Mouse (Mus musculus) CH12.LX (cell line): ENCODE data around the gene Cd33.

ENCODE experiments used
- CTCF ChIP-seq, 2 experiments: IDR thresholded peaks in 1 of 2; conservative IDR thresholded peaks in 1 of 2; 2 replicates each; pipeline ENCODE4 v1.5.1; 2011 to 2012; ENCODE audit warnings: low read depth in 2 of 2, low read length in 2 of 2, improper control_type of control experiment in 1 of 2, inconsistent platforms in 1 of 2, mild to moderate bottlenecking in 1 of 2, moderate library complexity in 1 of 2
- EP300 ChIP-seq: IDR thresholded peaks from 2 replicates; pipeline ENCODE4 v1.6.1; 2011; ENCODE audit warnings: low read length, improper control_type of control experiment
- MAZ ChIP-seq: IDR thresholded peaks from 2 replicates; pipeline ENCODE4 v1.6.1; 2012; ENCODE audit warnings: low read depth, mild to moderate bottlenecking, inconsistent platforms, low read length, improper control_type of control experiment, moderate library complexity
- MEF2A ChIP-seq: IDR thresholded peaks from 2 replicates; pipeline ENCODE4 v1.6.1; 2014; ENCODE audit warnings: low read depth, mild to moderate bottlenecking, inconsistent platforms, low read length, improper control_type of control experiment, borderline replicate concordance
- POLR2A ChIP-seq: IDR thresholded peaks from 2 replicates; pipeline ENCODE4 v1.6.1; 2011; ENCODE audit warnings: low read depth, mild to moderate bottlenecking, improper control_type of control experiment, low read length
- POLR2AphosphoS2 ChIP-seq: IDR thresholded peaks from 2 replicates; pipeline ENCODE4 v1.6.1; 2011; ENCODE audit warnings: low read depth, low read length, improper control_type of control experiment
- SMC3 ChIP-seq: IDR thresholded peaks from 2 replicates; pipeline ENCODE4 v1.6.1; 2011; ENCODE audit warnings: low read depth, low read length, improper control_type of control experiment
- ZC3H11A ChIP-seq: IDR thresholded peaks from 2 replicates; pipeline ENCODE4 v1.6.1; 2012; ENCODE audit warnings: low read depth, mild to moderate bottlenecking, inconsistent platforms, low read length, improper control_type of control experiment

DNA sequence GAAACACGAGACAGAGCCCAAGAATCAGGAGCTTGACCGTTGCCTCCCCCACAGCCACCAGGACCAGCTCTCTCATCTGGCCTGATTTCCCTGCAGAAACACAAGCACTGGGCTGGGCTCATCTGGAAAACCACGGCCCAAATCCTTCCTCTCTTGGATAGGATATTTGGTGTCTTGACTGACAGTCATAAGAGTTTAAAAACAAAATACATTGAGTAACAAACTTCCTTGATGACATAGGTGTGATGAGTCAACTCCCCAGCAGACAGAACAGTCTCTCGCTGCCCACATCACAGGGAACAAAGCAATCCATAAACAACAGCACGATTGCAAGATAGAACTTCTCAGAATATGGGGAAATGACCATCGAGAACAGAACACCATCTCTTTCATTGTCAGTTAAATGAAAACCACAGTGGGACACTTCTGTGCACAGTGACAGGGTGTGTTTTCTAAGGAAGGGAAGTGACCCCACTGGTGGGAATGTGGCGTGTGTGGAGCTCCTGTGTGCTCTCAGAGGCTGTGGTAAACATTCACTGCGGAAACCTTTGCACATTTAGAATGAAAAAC, 13.9 kb downstream of the Cd33 start:
- TF ChIP-seq MAZ (no peak), SMC3 (no peak), MEF2A (no peak), ZC3H11A (no peak), EP300 (no peak), POLR2AphosphoS2 (no peak), CTCF (conservative IDR thresholded peaks at IDR 0.05 in 1 of 2, IDR thresholded peaks at IDR 0.05 in 1 of 2; ENCODE audit: low read depth in 2 of 2, low read length in 2 of 2) (no peak), POLR2A (no peak)
